Mouse (Mus musculus) MEL-GATA-1-ER (cell line): ENCODE data around the gene Preb.

Source experiments
- DNase-seq: peaks from one replicate; pipeline ENCODE4 v3.0.0-alpha.2; 2012; ENCODE audit warnings: low read depth; ENCODE audit errors: extremely low read depth

The Preb gene

GRCm38 (mm10) chr5:30959966-30960501 is at the start of gene Preb:
Gene Preb (minus strand): TSS chr5:30960361.
- peak; percentile 95 for DNase-seq

GRCm38 (mm10) chr5:31004184-31004583 is 44.0 kb upstream of the Preb start:
- DNase-seq: peak; percentile 79

- peak; percentile 18 for DNase-seq
These were observed 41.4 kb upstream of the Preb start for GRCm38 (mm10) chr5:31001560-31001959.

GRCm38 (mm10) chr5:31000993-31001392 is 40.8 kb upstream of the Preb start:
- no peak for DNase-seq

GRCm38 (mm10) chr5:31000122-31000521 is 40.0 kb upstream of the Preb start:
- no peak for DNase-seq

GRCm38 (mm10) chr5:30999324-30999723 is 39.2 kb upstream of the Preb start:
- DNase-seq: no peak

GRCm38 (mm10) chr5:30998306-30998705 is 38.1 kb upstream of the Preb start:
- peak; percentile 63 for DNase-seq

GRCm38 (mm10) chr5:30994910-30995635 is 34.9 kb upstream of the Preb start:
- DNase-seq: no peak

- no peak for DNase-seq
These were observed 33.9 kb upstream of the Preb start for GRCm38 (mm10) chr5:30994074-30994473.

- DNase-seq: no peak
These were observed 33.0 kb upstream of the Preb start for GRCm38 (mm10) chr5:30992980-30993676.

- no peak for DNase-seq
These were observed 22.2 kb upstream of the Preb start for GRCm38 (mm10) chr5:30982357-30982756.

- DNase-seq: no peak
These were observed 14.9 kb upstream of the Preb start for GRCm38 (mm10) chr5:30974870-30975656.

GRCm38 (mm10) chr5:30969440-30969839 is 9.3 kb upstream of the Preb start:
- DNase-seq: peak; percentile 50

- DNase-seq: no peak
These were observed 8.3 kb upstream of the Preb start, which contains the start of gene Tcf23 for GRCm38 (mm10) chr5:30968416-30968815. Gene Tcf23 (plus strand): TSS chr5:30968662.

- no peak for DNase-seq
These were observed 6.0 kb upstream of the Preb start for GRCm38 (mm10) chr5:30966189-30966588.

GRCm38 (mm10) chr5:30963916-30964315 is 3.8 kb upstream of the Preb start:
- DNase-seq: no peak

- DNase-seq: peak; percentile 85
These were observed 1.7 kb upstream of the Preb start for GRCm38 (mm10) chr5:30961545-30962505.

- no peak for DNase-seq
These were observed 653 bp upstream of the Preb start for GRCm38 (mm10) chr5:30960814-30961213.

GRCm38 (mm10) chr5:30959198-30959854 is 835 bp downstream of the Preb start:
- no peak for DNase-seq

GRCm38 (mm10) chr5:30957891-30958290 is 2.3 kb downstream of the Preb start:
- no peak for DNase-seq
